In genomic region chr2:146958951-146959821, GRCm38 (mm10) we compare ENCODE assay signal across 8 mouse cellular contexts. TPM values are rescaled to one million over a fixed set of nuclear protein-coding genes. Genes with fewer than 3 reads are reported as not detected.
A peak's percentile ranks its signal among the peaks of the same experiment; 100 is the strongest.
DNase-seq lines count a peak whose midpoint lies in the region; ATAC-seq lines count a peak whose summit lies in the region.

No protein-coding gene starts in this region.

- no peaks in the 10 kb centered on the region for H3K27me3 ChIP-seq in intestine, embryonic 15.5 days (replicated peaks)

- ATAC-seq in intestine, embryonic 15.5 days: peak; percentile 90

- WGBS in intestine, embryonic 15.5 days: 2% methylated on average over 21 of the region's 21 CpGs

- no peaks in the 10 kb centered on the region for H3K4me1 ChIP-seq in intestine, embryonic 15.5 days (replicated peaks)

- peak overlapping the region; percentile 19; the same call in 1 of the 2 replicates for H3K27ac ChIP-seq in intestine, embryonic 15.5 days

- H3K9ac ChIP-seq in intestine, embryonic 15.5 days: no peak overlapping the region

- peak overlapping the region; percentile 64 for H3K4me2 ChIP-seq in intestine, embryonic 15.5 days (replicated peaks)

- H3K9me3 ChIP-seq in intestine, embryonic 15.5 days: no peaks in the 10 kb centered on the region

- intact Hi-C loops in left cerebral cortex, postnatal 14 days (cut with DNase I): loop anchor here (1.0 to 5.0 kb wide), 4 partner anchors 118 to 346 kb away; no protein-coding TSS in a partner anchor

- H3K36me3 ChIP-seq in intestine, embryonic 15.5 days: no peaks in the 10 kb centered on the region

- H3K4me3 ChIP-seq in intestine, embryonic 15.5 days (replicated peaks): peak overlapping the region; percentile 14

- peak; percentile 86 for DNase-seq in adrenal gland, adult 2 months
- peak; percentile 72 for DNase-seq in embryo, embryonic 11.5 days (ENCODE audit: low read depth, low spot score)
- DNase-seq in gastrocnemius, postnatal 4 days (ENCODE audit: low spot score in 2 of 2): peak; percentile 70 to 82
- peak; percentile 85 to 88 for DNase-seq in left cerebral cortex, postnatal 14 days (ENCODE audit: low spot score in 2 of 2)
- peak; percentile 88 for DNase-seq in mesoderm, embryonic 11.5 days (ENCODE audit: low read depth, low spot score)
- DNase-seq in right cerebral cortex, postnatal 25 days: peak; percentile 79
- peak; percentile 66 to 74 for DNase-seq in urinary bladder, postnatal 36 days (ENCODE audit: low spot score in 2 of 2)

RNA-seq across cellular contexts. Expression of gene Xrn2, which starts 53.6 kb away (rescaled TPM):
- 10 to 100 TPM; 50.5 to 53.9 TPM for total RNA-seq in adrenal gland, adult 2 months (2021)
- polyA plus RNA-seq in adrenal gland, adult 2 months (2012; rRNA removed): 6.6 and 7.8 TPM in 2 replicates
- 10 to 100 TPM; 38.6 to 47.5 TPM for total RNA-seq in gastrocnemius, postnatal 4 days (2021)
- 70.3 and 77.6 TPM in 2 replicates for polyA plus RNA-seq in intestine, embryonic 15.5 days (2015; fragmentation: Nextera tagmentation; extraction: Ambion mirVana)
- total RNA-seq in left cerebral cortex, postnatal 14 days (2021): 10 to 100 TPM; 44.7 to 45.5 TPM

Comparison
In these comparisons a context has a peak if more than half of its experiments do, and no peak if none do; other contexts are left out.
1. Peak in every context shown above with its lines: DNase-seq, ATAC-seq, H3K4me3 ChIP-seq and H3K27ac ChIP-seq.